ENCODE assay signal across 9 mouse cellular contexts in the genomic region with DNA sequence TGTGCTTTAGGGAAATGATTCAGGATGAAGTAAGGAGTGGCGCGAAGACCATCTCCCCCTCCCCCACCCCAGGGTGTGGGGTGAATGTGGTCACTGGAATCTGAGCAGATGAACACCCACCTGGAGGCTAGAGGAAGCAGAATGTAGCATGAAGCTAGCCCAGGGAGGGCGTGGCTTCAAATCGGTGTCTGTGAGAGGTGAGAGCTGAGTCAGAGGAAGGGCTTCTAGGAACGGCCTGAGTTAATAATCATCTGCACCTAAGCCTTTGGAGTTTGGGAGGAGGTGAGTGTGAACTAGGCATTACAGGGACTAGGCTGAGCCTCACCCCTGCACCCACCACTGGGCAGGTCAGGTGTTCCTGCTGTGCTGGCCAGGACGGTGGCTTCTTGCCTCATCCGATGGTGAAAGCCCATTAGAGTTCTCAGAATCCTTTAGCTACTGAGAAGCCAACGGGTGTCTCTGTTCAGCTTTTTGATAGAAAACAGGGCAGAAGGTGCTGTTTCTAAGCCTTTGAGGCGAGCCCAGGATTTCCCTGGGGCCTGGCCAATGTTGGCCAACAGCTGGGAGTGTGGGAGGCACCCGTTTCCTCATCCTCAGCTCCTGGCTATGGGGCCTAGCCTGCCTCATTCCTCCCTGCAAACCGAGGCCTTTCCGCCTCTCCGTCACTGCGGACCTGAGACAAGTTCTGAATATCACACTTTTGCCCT. TPM values are rescaled to one million over a fixed set of nuclear protein-coding genes. Genes with fewer than 3 reads are reported as not detected.
A peak's percentile ranks its signal among the peaks of the same experiment; 100 is the strongest.
DNase-seq lines count a peak whose midpoint lies in the region; ATAC-seq and TF ChIP-seq lines count a peak whose summit lies in the region.
"Had no signal": no experiment of that assay in that cellular context is flagged by ENCODE, and none has a peak within 500 bp of the region (broad histone marks: within the 10 kb centered on the region; RNA-seq: fewer than 3 reads in every experiment).

No protein-coding gene starts in this region.

- WGBS in forebrain, embryonic 11.5 days = 83% methylated on average over 14 of the region's 14 CpGs
- 84% methylated on average over 14 of the region's 14 CpGs for WGBS in forebrain, postnatal 0 days
- 64% methylated on average over 14 of the region's 14 CpGs for WGBS in heart, adult 2 months
- 79% methylated on average over 14 of the region's 14 CpGs for WGBS in kidney, embryonic 15.5 days
- 84% methylated on average over 14 of the region's 14 CpGs for WGBS in hindbrain, embryonic 13.5 days

- no peak overlapping the region for H3K9ac ChIP-seq in forebrain, embryonic 11.5 days (ENCODE audit: low read length)
- H3K9ac ChIP-seq in forebrain, postnatal 0 days = no peak overlapping the region
- H3K9ac ChIP-seq in heart, adult 2 months (ENCODE audit: low read depth, low read length) = no peak overlapping the region
- no peak overlapping the region for H3K9ac ChIP-seq in kidney, embryonic 15.5 days
- no peak overlapping the region for H3K9ac ChIP-seq in hindbrain, embryonic 13.5 days

- H3K9me3 ChIP-seq in forebrain, embryonic 11.5 days (ENCODE audit: control insufficient read depth, low read length) = no peaks in the 10 kb centered on the region
- no peaks in the 10 kb centered on the region for H3K9me3 ChIP-seq in forebrain, postnatal 0 days (ENCODE audit: low read length)
- no peaks in the 10 kb centered on the region for H3K9me3 ChIP-seq in kidney, embryonic 15.5 days (replicated peaks)
- H3K9me3 ChIP-seq in hindbrain, embryonic 13.5 days = no peaks in the 10 kb centered on the region

- peak; percentile 27 for DNase-seq in forebrain, embryonic 11.5 days (ENCODE audit: low spot score)
- DNase-seq in forebrain, postnatal 0 days = no peak
- DNase-seq in heart, adult 2 months = peak; percentile 46 to 62
- DNase-seq in retina, embryonic 14.5 days (ENCODE audit: low spot score) = no peak
- no peak for DNase-seq in urinary bladder, postnatal 10 days (ENCODE audit: low spot score)

- H3K36me3 ChIP-seq in forebrain, embryonic 11.5 days (ENCODE audit: control insufficient read depth, insufficient read depth, low read length) = no peaks in the 10 kb centered on the region
- H3K36me3 ChIP-seq in forebrain, postnatal 0 days (ENCODE audit: insufficient read depth) = no peaks in the 10 kb centered on the region
- no peaks in the 10 kb centered on the region for H3K36me3 ChIP-seq in heart, adult 2 months (ENCODE audit: control insufficient read depth, insufficient read depth, low read length)
- H3K36me3 ChIP-seq in kidney, embryonic 15.5 days = no peaks in the 10 kb centered on the region
- H3K36me3 ChIP-seq in hindbrain, embryonic 13.5 days = no peaks in the 10 kb centered on the region

- H3K27me3 ChIP-seq in forebrain, embryonic 11.5 days (ENCODE audit: control insufficient read depth, insufficient read depth, low read length) = no peaks in the 10 kb centered on the region
- no peaks in the 10 kb centered on the region for H3K27me3 ChIP-seq in forebrain, postnatal 0 days (ENCODE audit: insufficient read depth, low read length)
- no peaks in the 10 kb centered on the region for H3K27me3 ChIP-seq in heart, adult 2 months (ENCODE audit: control insufficient read depth, insufficient read depth, low read length)
- no peaks in the 10 kb centered on the region for H3K27me3 ChIP-seq in kidney, embryonic 15.5 days
- H3K27me3 ChIP-seq in hindbrain, embryonic 13.5 days = no peaks in the 10 kb centered on the region

- no peak overlapping the region for H3K27ac ChIP-seq in forebrain, embryonic 11.5 days (ENCODE audit: low read depth, low read length)
- H3K27ac ChIP-seq in forebrain, postnatal 0 days (ENCODE audit: low read depth, low read length) = no peak overlapping the region
- H3K27ac ChIP-seq in heart, adult 2 months = no peak overlapping the region
- no peak overlapping the region for H3K27ac ChIP-seq in kidney, embryonic 15.5 days
- no peak overlapping the region for H3K27ac ChIP-seq in hindbrain, embryonic 13.5 days

- ATAC-seq in forebrain, embryonic 11.5 days (replicated peaks; ENCODE audit: low FRiP score) = no peak
- no peak for ATAC-seq in forebrain, postnatal 0 days
- ATAC-seq in kidney, embryonic 15.5 days (replicated peaks; ENCODE audit: low FRiP score) = peak; percentile 54; the same call in 1 of the 2 replicates
- peak; percentile 31 for ATAC-seq in megakaryocyte, adult 5-6 weeks (ENCODE audit: poor library complexity, severe bottlenecking)
- no peak for ATAC-seq in hindbrain, embryonic 13.5 days (ENCODE audit: low FRiP score)

- H3K4me3 ChIP-seq in forebrain, embryonic 11.5 days (ENCODE audit: low read depth, low read length) = no peak overlapping the region
- no peak overlapping the region for H3K4me3 ChIP-seq in forebrain, postnatal 0 days (ENCODE audit: low read depth, low read length)
- no peak overlapping the region for H3K4me3 ChIP-seq in heart, adult 2 months
- H3K4me3 ChIP-seq in kidney, embryonic 15.5 days (replicated peaks) = no peak overlapping the region
- H3K4me3 ChIP-seq in hindbrain, embryonic 13.5 days = no peak overlapping the region

- TF ChIP-seq CTCF in forebrain, postnatal 0 days (IDR thresholded peaks at IDR 0.05; ENCODE audit: low read depth) = no peak
- no peak for TF ChIP-seq CTCF in heart, adult 2 months (IDR thresholded peaks at IDR 0.05)

- intact Hi-C loops in heart, adult 2 months (cut with DNase I) = no loop called here

- TF ChIP-seq POLR2A in heart, adult 2 months (IDR thresholded peaks at IDR 0.05; ENCODE audit: insufficient read depth, low read depth, low read length) = no peak

- H3K4me2 ChIP-seq in forebrain, embryonic 11.5 days (ENCODE audit: low read depth, low read length, severe bottlenecking) = no peak overlapping the region
- no peak overlapping the region for H3K4me2 ChIP-seq in forebrain, postnatal 0 days (ENCODE audit: low read depth)
- no peak overlapping the region for H3K4me2 ChIP-seq in kidney, embryonic 15.5 days
- H3K4me2 ChIP-seq in hindbrain, embryonic 13.5 days = no peak overlapping the region

- H3K4me1 ChIP-seq in forebrain, embryonic 11.5 days (replicated peaks; ENCODE audit: control insufficient read depth, insufficient read depth, low read length) = no peaks in the 10 kb centered on the region
- no peaks in the 10 kb centered on the region for H3K4me1 ChIP-seq in forebrain, postnatal 0 days (ENCODE audit: insufficient read depth)
- H3K4me1 ChIP-seq in heart, adult 2 months (ENCODE audit: control insufficient read depth, insufficient read depth, low read length) = no peaks in the 10 kb centered on the region
- H3K4me1 ChIP-seq in kidney, embryonic 15.5 days = no peaks in the 10 kb centered on the region
- no peaks in the 10 kb centered on the region for H3K4me1 ChIP-seq in hindbrain, embryonic 13.5 days (replicated peaks)

- TF ChIP-seq EP300 in heart, adult 2 months (IDR thresholded peaks at IDR 0.05; ENCODE audit: insufficient read depth, low read depth, low read length) = no peak

- H3K79me2 ChIP-seq in heart, adult 2 months (replicated peaks; ENCODE audit: control insufficient read depth, insufficient read depth, low read length) = no peaks in the 10 kb centered on the region

RNA-seq across cellular contexts. Expression of a gene that starts 11.8 kb away (rescaled TPM):
- not detected in 2 replicates for polyA plus RNA-seq in forebrain, embryonic 11.5 days (2014; fragmentation: Nextera tagmentation; extraction: Ambion mirVana)
- total RNA-seq in forebrain, postnatal 0 days (2014; rRNA removed) = not detected in 2 replicates
- polyA plus RNA-seq in forebrain, postnatal 0 days (2015; fragmentation: Nextera tagmentation; extraction: Ambion mirVana) = not detected in 2 replicates
- not detected for total RNA-seq in heart, adult 2 months (2021)
- not detected in 2 replicates for polyA plus RNA-seq in heart, adult 2 months (2012; rRNA removed)
- polyA plus RNA-seq in kidney, embryonic 15.5 days (2015; fragmentation: Nextera tagmentation; extraction: Ambion mirVana) = not detected in 2 replicates
- total RNA-seq in megakaryocyte, adult 5-6 weeks (2015) = not detected in 2 replicates
- total RNA-seq in megakaryocyte, adult 5-6 weeks (2017) = not detected in 2 replicates
- not detected in 2 replicates for polyA plus RNA-seq in hindbrain, embryonic 13.5 days (2015; fragmentation: Nextera tagmentation; extraction: Ambion mirVana)
- total RNA-seq: left cerebral cortex, postnatal 14 days had no signal

RNA-seq across cellular contexts. Expression of a gene that starts 28.2 kb away (rescaled TPM):
- not detected in 2 replicates for polyA plus RNA-seq in forebrain, embryonic 11.5 days (2014; fragmentation: Nextera tagmentation; extraction: Ambion mirVana)
- not detected in 2 replicates for total RNA-seq in forebrain, postnatal 0 days (2014; rRNA removed)
- polyA plus RNA-seq in forebrain, postnatal 0 days (2015; fragmentation: Nextera tagmentation; extraction: Ambion mirVana) = not detected in 2 replicates
- not detected for total RNA-seq in heart, adult 2 months (2021)
- polyA plus RNA-seq in heart, adult 2 months (2012; rRNA removed) = not detected in 2 replicates
- 0.17 and 3.2 TPM in 2 replicates for polyA plus RNA-seq in kidney, embryonic 15.5 days (2015; fragmentation: Nextera tagmentation; extraction: Ambion mirVana)
- total RNA-seq in megakaryocyte, adult 5-6 weeks (2015) = not detected in 2 replicates
- not detected in 2 replicates for total RNA-seq in megakaryocyte, adult 5-6 weeks (2017)
- polyA plus RNA-seq in hindbrain, embryonic 13.5 days (2015; fragmentation: Nextera tagmentation; extraction: Ambion mirVana) = not detected in 2 replicates
- total RNA-seq: left cerebral cortex, postnatal 14 days had no signal

RNA-seq across cellular contexts. Expression of a gene that starts 52.2 kb away (rescaled TPM):
- 49.0 and 49.3 TPM in 2 replicates for polyA plus RNA-seq in forebrain, embryonic 11.5 days (2014; fragmentation: Nextera tagmentation; extraction: Ambion mirVana)
- total RNA-seq in forebrain, postnatal 0 days (2014; rRNA removed) = 12.2 and 20.4 TPM in 2 replicates
- polyA plus RNA-seq in forebrain, postnatal 0 days (2015; fragmentation: Nextera tagmentation; extraction: Ambion mirVana) = 11.4 and 12.4 TPM in 2 replicates
- 10 to 100 TPM; 16.6 to 18.8 TPM for total RNA-seq in heart, adult 2 months (2021)
- polyA plus RNA-seq in heart, adult 2 months (2012; rRNA removed) = 6.4 TPM in 2 replicates
- polyA plus RNA-seq in kidney, embryonic 15.5 days (2015; fragmentation: Nextera tagmentation; extraction: Ambion mirVana) = 61.6 and 62.9 TPM in 2 replicates
- total RNA-seq in megakaryocyte, adult 5-6 weeks (2015) = 31.1 and 38.0 TPM in 2 replicates
- 81.2 and 102 TPM in 2 replicates for total RNA-seq in megakaryocyte, adult 5-6 weeks (2017)
- 13.9 and 15.9 TPM in 2 replicates for polyA plus RNA-seq in hindbrain, embryonic 13.5 days (2015; fragmentation: Nextera tagmentation; extraction: Ambion mirVana)

RNA-seq across cellular contexts. Expression of a gene that starts 52.3 kb away (rescaled TPM):
- polyA plus RNA-seq in forebrain, embryonic 11.5 days (2014; fragmentation: Nextera tagmentation; extraction: Ambion mirVana) = not detected in 2 replicates
- total RNA-seq in forebrain, postnatal 0 days (2014; rRNA removed) = not detected in 2 replicates
- 0.05 TPM in 1 of 2 replicates, not detected in the other for polyA plus RNA-seq in forebrain, postnatal 0 days (2015; fragmentation: Nextera tagmentation; extraction: Ambion mirVana)
- total RNA-seq in heart, adult 2 months (2021) = not detected
- polyA plus RNA-seq in heart, adult 2 months (2012; rRNA removed) = not detected in 2 replicates
- polyA plus RNA-seq in kidney, embryonic 15.5 days (2015; fragmentation: Nextera tagmentation; extraction: Ambion mirVana) = not detected in 2 replicates
- total RNA-seq in megakaryocyte, adult 5-6 weeks (2015) = not detected in 2 replicates
- total RNA-seq in megakaryocyte, adult 5-6 weeks (2017) = not detected in 2 replicates
- polyA plus RNA-seq in hindbrain, embryonic 13.5 days (2015; fragmentation: Nextera tagmentation; extraction: Ambion mirVana) = not detected in 2 replicates
- total RNA-seq: left cerebral cortex, postnatal 14 days had no signal

Comparison
In these comparisons a context has a peak if more than half of its experiments do, and no peak if none do; other contexts are left out.
1. DNase-seq: peak in forebrain, embryonic 11.5 days (single experiment) and heart, adult 2 months (2 of 2); none in forebrain, postnatal 0 days (single experiment), retina, embryonic 14.5 days (single experiment) and urinary bladder, postnatal 10 days (single experiment).
2. ATAC-seq: peak in kidney, embryonic 15.5 days (single experiment) and megakaryocyte, adult 5-6 weeks (single experiment); none in forebrain, embryonic 11.5 days (single experiment), forebrain, postnatal 0 days (single experiment) and hindbrain, embryonic 13.5 days (single experiment).